Mouse (Mus musculus) cerebellum, adult 9-11 months (tissue): Measurements from ENCODE around the gene Zic4.

Experiments
- DNase-seq: peaks from one replicate; pipeline ENCODE4 v3.0.0; 2022

Zic4 gene

GRCm38 (mm10) chr9:91404905-91405752 is 42.9 kb downstream of the Zic4 start:
- DNase-seq = no peak

GRCm38 (mm10) chr9:91405753-91406178 is 43.6 kb downstream of the Zic4 start:
- DNase-seq = peak; percentile 50

GRCm38 (mm10) chr9:91406258-91406763 is 44.1 kb downstream of the Zic4 start:
- no peak for DNase-seq

GRCm38 (mm10) chr9:91409771-91410170 is 47.6 kb downstream of the Zic4 start:
- no peak for DNase-seq

GRCm38 (mm10) chr9:91414007-91414661 is 51.9 kb downstream of the Zic4 start:
- DNase-seq = no peak

- DNase-seq = no peak
These were observed 58.2 kb downstream of the Zic4 start for GRCm38 (mm10) chr9:91420441-91420840.
